In genomic region chr11:117475669-117476068, GRCm38 (mm10) we compare ENCODE assay signal across 9 mouse cellular contexts. TPM values are rescaled to one million over a fixed set of nuclear protein-coding genes. Genes with fewer than 3 reads are reported as not detected.
DNase-seq lines count a peak whose midpoint lies in the region; ATAC-seq and TF ChIP-seq lines count a peak whose summit lies in the region.
"Had no signal": no experiment of that assay in that cellular context is flagged by ENCODE, and none has a peak within 500 bp of the region (broad histone marks: within the 10 kb centered on the region; RNA-seq: fewer than 3 reads in every experiment).

No protein-coding gene starts in this region.

- TF ChIP-seq EP300 in heart, postnatal 0 days (IDR thresholded peaks at IDR 0.05; ENCODE audit: low read depth): no peak

- no peak; the same call in 1 of the 2 replicates for ATAC-seq in kidney, embryonic 14.5 days (ENCODE audit: low FRiP score, low TSS enrichment)
- ATAC-seq in heart, postnatal 0 days (ENCODE audit: insufficient read depth, low read depth): peak; percentile 54; the same call in 1 of the 2 replicates
- no peak for ATAC-seq in midbrain, embryonic 14.5 days (ENCODE audit: low FRiP score, low TSS enrichment)
- no peak for ATAC-seq in midbrain, embryonic 16.5 days

- H3K27me3 ChIP-seq in kidney, embryonic 14.5 days (ENCODE audit: control insufficient read depth, insufficient read depth, low read length): no peaks in the 10 kb centered on the region; the same call in 1 of the 2 replicates
- no peaks in the 10 kb centered on the region for H3K27me3 ChIP-seq in heart, postnatal 0 days (ENCODE audit: control insufficient read depth, insufficient read depth, low read length)
- H3K27me3 ChIP-seq in liver, adult 2 months (ENCODE audit: control insufficient read depth, insufficient read depth, low read length): no peaks in the 10 kb centered on the region; the same call in 1 of the 2 replicates
- no peaks in the 10 kb centered on the region for H3K27me3 ChIP-seq in midbrain, embryonic 14.5 days (ENCODE audit: control insufficient read depth, insufficient read depth, low read length)
- H3K27me3 ChIP-seq in midbrain, embryonic 16.5 days (ENCODE audit: control insufficient read depth, insufficient read depth, low read depth, low read length): no peaks in the 10 kb centered on the region

- no peak for TF ChIP-seq POLR2A in liver, adult 2 months (IDR thresholded peaks at IDR 0.05; ENCODE audit: extremely low read depth, insufficient read depth, low read length)

- no peak overlapping the region for H3K27ac ChIP-seq in kidney, embryonic 14.5 days (ENCODE audit: low read depth, low read length)
- no peak overlapping the region for H3K27ac ChIP-seq in heart, postnatal 0 days (ENCODE audit: low read depth)
- H3K27ac ChIP-seq in liver, adult 2 months (replicated peaks; ENCODE audit: insufficient read depth, low read depth, low read length): no peak overlapping the region
- no peak overlapping the region for H3K27ac ChIP-seq in midbrain, embryonic 14.5 days (replicated peaks; ENCODE audit: low read depth, low read length)
- H3K27ac ChIP-seq in layer of hippocampus, adult 2 months: no peak overlapping the region
- no peak overlapping the region for H3K27ac ChIP-seq in midbrain, embryonic 16.5 days (ENCODE audit: low read length)
- H3K27ac ChIP-seq: macrophage had no signal

- H3K4me2 ChIP-seq in kidney, embryonic 14.5 days (replicated peaks; ENCODE audit: low read depth, low read length): no peak overlapping the region
- peak overlapping the region; percentile 17; the same call in 1 of the 2 replicates for H3K4me2 ChIP-seq in heart, postnatal 0 days (ENCODE audit: low read depth, low read length)
- no peak overlapping the region for H3K4me2 ChIP-seq in midbrain, embryonic 14.5 days (ENCODE audit: low read length)
- H3K4me2 ChIP-seq in midbrain, embryonic 16.5 days (ENCODE audit: low read length): no peak overlapping the region

- WGBS in kidney, embryonic 14.5 days: 21% methylated on average over 10 of the region's 10 CpGs
- 28% methylated on average over 10 of the region's 10 CpGs for WGBS in heart, postnatal 0 days
- WGBS in liver, adult 2 months: 18% methylated on average over 10 of the region's 10 CpGs
- 38% methylated on average over 10 of the region's 10 CpGs for WGBS in midbrain, embryonic 14.5 days
- 23% methylated on average over 10 of the region's 10 CpGs for WGBS in midbrain, embryonic 16.5 days

- peaks cover 11% of the 10 kb centered on the region; the same call in 1 of the 2 replicates for H3K4me1 ChIP-seq in kidney, embryonic 14.5 days (ENCODE audit: control insufficient read depth, insufficient read depth, low read length)
- H3K4me1 ChIP-seq in heart, postnatal 0 days (ENCODE audit: control insufficient read depth, insufficient read depth): 0 out of 2 replicates have a peak, but pooled peaks cover 5% of the 10 kb centered on the region
- H3K4me1 ChIP-seq in liver, adult 2 months (ENCODE audit: control insufficient read depth, insufficient read depth, low read length): no peaks in the 10 kb centered on the region
- H3K4me1 ChIP-seq in midbrain, embryonic 14.5 days (ENCODE audit: control insufficient read depth, insufficient read depth, low read length): peaks cover 34% of the 10 kb centered on the region
- H3K4me1 ChIP-seq in midbrain, embryonic 16.5 days (ENCODE audit: control insufficient read depth, insufficient read depth, low read length): peaks cover 44% of the 10 kb centered on the region

- DNase-seq in kidney, adult 11 months: peak; percentile 36
- peak; percentile 42 for DNase-seq in adrenal gland, postnatal 25 days
- no peak for DNase-seq in heart, postnatal 0 days (ENCODE audit: low spot score)
- DNase-seq in liver, adult 2 months (ENCODE audit: extremely low read depth, low read depth, low spot score): peak; percentile 45
- no peak for DNase-seq in midbrain, embryonic 14.5 days
- no peak for DNase-seq in layer of hippocampus, adult 2 months (ENCODE audit: low spot score in 2 of 2)

- no peak overlapping the region for H3K4me3 ChIP-seq in kidney, embryonic 14.5 days (ENCODE audit: low read length)
- no peak overlapping the region for H3K4me3 ChIP-seq in heart, postnatal 0 days (ENCODE audit: low read depth, low read length)
- no peak overlapping the region for H3K4me3 ChIP-seq in liver, adult 2 months (ENCODE audit: insufficient read depth, low read depth, low read length)
- no peak overlapping the region for H3K4me3 ChIP-seq in midbrain, embryonic 14.5 days (replicated peaks; ENCODE audit: low read depth, low read length)
- H3K4me3 ChIP-seq in layer of hippocampus, adult 2 months: no peak overlapping the region
- H3K4me3 ChIP-seq in midbrain, embryonic 16.5 days (ENCODE audit: low read depth, low read length): no peak overlapping the region

- H3K9ac ChIP-seq in kidney, embryonic 14.5 days (ENCODE audit: low read depth, low read length): no peak overlapping the region
- no peak overlapping the region for H3K9ac ChIP-seq in heart, postnatal 0 days (replicated peaks; ENCODE audit: low read depth, low read length)
- no peak overlapping the region for H3K9ac ChIP-seq in liver, adult 2 months (ENCODE audit: low read depth, low read length)
- H3K9ac ChIP-seq in midbrain, embryonic 14.5 days (replicated peaks; ENCODE audit: low read length): no peak overlapping the region
- H3K9ac ChIP-seq in midbrain, embryonic 16.5 days (ENCODE audit: low read depth, low read length): no peak overlapping the region

- peaks cover 5% of the 10 kb centered on the region; the same call in 1 of the 2 replicates for H3K9me3 ChIP-seq in kidney, embryonic 14.5 days (ENCODE audit: control insufficient read depth, low read length)
- H3K9me3 ChIP-seq in heart, postnatal 0 days (replicated peaks; ENCODE audit: control insufficient read depth, low read length): no peaks in the 10 kb centered on the region
- no peaks in the 10 kb centered on the region for H3K9me3 ChIP-seq in midbrain, embryonic 14.5 days (ENCODE audit: control insufficient read depth, low read length)
- H3K9me3 ChIP-seq in midbrain, embryonic 16.5 days (replicated peaks; ENCODE audit: control insufficient read depth, low read length, poor library complexity, severe bottlenecking): no peaks in the 10 kb centered on the region

- TF ChIP-seq CTCF in heart, postnatal 0 days (IDR thresholded peaks at IDR 0.05; ENCODE audit: low read depth): no peak
- no peak for TF ChIP-seq CTCF in liver, adult 2 months (IDR thresholded peaks at IDR 0.05; ENCODE audit: low read depth, low read length)
- no peak for TF ChIP-seq CTCF in layer of hippocampus, adult 2 months (conservative IDR thresholded peaks at IDR 0.05)

- no peaks in the 10 kb centered on the region for H3K79me2 ChIP-seq in liver, adult 2 months (ENCODE audit: control insufficient read depth, insufficient read depth, low read length)

- no peaks in the 10 kb centered on the region for H3K36me3 ChIP-seq in kidney, embryonic 14.5 days (ENCODE audit: control insufficient read depth, insufficient read depth, low read length)
- H3K36me3 ChIP-seq in heart, postnatal 0 days (replicated peaks; ENCODE audit: control insufficient read depth, insufficient read depth, low read length): no peaks in the 10 kb centered on the region
- H3K36me3 ChIP-seq in liver, adult 2 months (ENCODE audit: control insufficient read depth, insufficient read depth, low read length): no peaks in the 10 kb centered on the region
- no peaks in the 10 kb centered on the region for H3K36me3 ChIP-seq in midbrain, embryonic 14.5 days (ENCODE audit: control insufficient read depth, insufficient read depth, low read length)
- no peaks in the 10 kb centered on the region for H3K36me3 ChIP-seq in midbrain, embryonic 16.5 days (ENCODE audit: control insufficient read depth, insufficient read depth, low read length)

RNA-seq across cellular contexts. Expression of gene Gm11733, which starts 8.5 kb away (rescaled TPM):
- 0.09 TPM in 1 of 2 replicates, not detected in the other for polyA plus RNA-seq in kidney, embryonic 14.5 days (2014; fragmentation: Nextera tagmentation; extraction: Ambion mirVana)
- total RNA-seq in adrenal gland, postnatal 25 days (2021): not detected in 2 replicates
- total RNA-seq in heart, postnatal 0 days (2014; rRNA removed; ENCODE audit: low replicate concordance): 0.08 TPM in 1 of 2 replicates, not detected in the other
- not detected in 2 replicates for polyA plus RNA-seq in heart, postnatal 0 days (2015; fragmentation: Nextera tagmentation; extraction: Ambion mirVana)
- total RNA-seq in liver, adult 2 months (2014; rRNA removed): not detected in 2 replicates
- polyA plus RNA-seq in liver, adult 2 months (2012; rRNA removed): not detected in 2 replicates
- 0.12 TPM in 1 of 2 replicates, not detected in the other for polyA plus RNA-seq in midbrain, embryonic 14.5 days (2014; fragmentation: Nextera tagmentation; extraction: Ambion mirVana)
- under 1 TPM; 0.20 to 0.26 TPM for total RNA-seq in layer of hippocampus, adult 2 months (2021)
- not detected in 2 replicates for polyA plus RNA-seq in midbrain, embryonic 16.5 days (2015; fragmentation: Nextera tagmentation; extraction: Ambion mirVana)
- polyA plus RNA-seq: macrophage had no signal

Comparison
In these comparisons a context has a peak if more than half of its experiments do, and no peak if none do; other contexts are left out.
1. DNase-seq: peak in kidney, adult 11 months (single experiment), adrenal gland, postnatal 25 days (single experiment) and liver, adult 2 months (single experiment); none in heart, postnatal 0 days (single experiment), midbrain, embryonic 14.5 days (single experiment) and layer of hippocampus, adult 2 months (0 of 2).